Mouse (Mus musculus) central nervous system, embryonic 11.5 days (tissue): Measurements from ENCODE around the gene Olfr731. TPM values are rescaled to one million over a fixed set of nuclear protein-coding genes. Genes with fewer than 3 reads are reported as not detected.

Experiments used
- polyA plus RNA-seq: library from polyadenylated mRNA; depleted of rRNA; stranded (reverse); fragments of >200 nt; gene quantifications from 2 replicates; pipeline ENCODE4 v1.2.3, GENCODE M21; 2012; rRNA removed

Gene Olfr731
- not detected in 2 replicates for polyA plus RNA-seq

DNA sequence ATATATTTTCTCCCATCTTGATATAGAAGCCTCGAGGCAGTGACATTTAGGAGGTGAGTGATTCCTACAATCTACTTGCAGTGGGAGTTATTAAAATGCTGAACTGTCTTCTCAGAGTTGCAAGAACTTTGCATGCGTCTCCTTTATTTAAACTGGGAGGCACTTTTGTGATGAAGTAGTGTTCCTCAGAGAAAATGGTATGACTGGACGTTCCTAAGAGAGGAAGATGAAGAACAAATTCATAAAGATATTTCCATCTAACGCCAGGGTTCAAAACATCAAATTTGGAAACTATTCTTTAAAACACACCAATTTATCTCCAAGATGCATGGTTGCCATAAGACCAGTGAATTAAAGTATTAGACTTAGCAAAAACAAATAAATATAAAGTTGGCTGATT is at the start of gene Olfr731:
Olfr731 (minus strand) TSS at position 101 of the 400 bp plus-strand sequence.

DNA sequence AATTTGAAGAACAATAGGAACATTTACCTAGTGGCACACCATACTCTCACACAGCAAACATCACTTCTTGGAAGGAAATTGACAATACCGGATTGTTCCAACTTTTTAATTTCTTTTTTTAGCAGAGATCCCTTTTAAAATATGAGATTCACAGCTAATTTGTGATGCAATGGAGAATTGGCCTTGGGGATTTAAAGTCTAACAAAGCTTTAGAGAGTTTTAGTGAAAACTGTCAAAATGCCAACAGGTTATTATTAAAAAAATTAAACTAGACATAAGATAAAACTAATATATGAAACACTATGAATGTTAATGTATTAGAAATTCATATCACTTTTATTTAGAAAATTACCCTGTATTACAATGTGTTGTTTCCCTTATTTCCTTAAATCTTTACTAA is 42.4 kb upstream of the Olfr731 start, which contains the start of gene Olfr732:
Olfr732 (minus strand) TSS at position 101 of the 400 bp plus-strand sequence.

DNA sequence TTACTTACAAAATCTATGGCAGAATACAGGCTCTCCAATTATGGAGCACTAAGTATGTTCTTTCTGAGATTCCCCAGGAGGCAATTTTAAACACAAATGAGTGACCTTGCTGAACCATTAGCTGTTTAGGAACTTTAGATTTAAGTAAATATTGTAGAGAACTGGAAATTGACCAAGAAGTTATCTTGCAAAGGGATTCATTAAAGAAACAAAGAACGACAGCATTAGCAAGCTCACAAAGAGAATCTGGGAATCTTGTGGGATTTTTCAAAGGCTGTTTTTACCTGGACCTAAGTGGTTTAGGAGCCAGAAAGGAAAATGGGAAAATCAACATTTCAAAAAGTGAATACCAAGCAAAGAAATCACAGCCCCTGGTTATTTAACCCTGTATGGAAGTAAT is 53.6 kb downstream of the Olfr731 start, which contains the start of gene Olfr730:
Olfr730 (minus strand) TSS at position 101 of the 400 bp plus-strand sequence.

Other genes with a start within 250 kb of the Olfr731 start
- not detected in 2 replicates for gene Olfr725, start 201.5 kb downstream of the Olfr731 start, polyA plus RNA-seq
- not detected in 2 replicates for gene Olfr726, start 150.9 kb downstream of the Olfr731 start, polyA plus RNA-seq
- not detected in 2 replicates for gene Olfr727, start 118.7 kb downstream of the Olfr731 start, polyA plus RNA-seq
- not detected in 2 replicates for gene Olfr728, start 99.2 kb downstream of the Olfr731 start, polyA plus RNA-seq
- not detected in 2 replicates for gene Olfr729, start 89.0 kb downstream of the Olfr731 start, polyA plus RNA-seq
- gene Olfr730, start 53.7 kb downstream of the Olfr731 start, polyA plus RNA-seq = not detected in 2 replicates
- not detected in 2 replicates for gene Olfr732, start 42.3 kb upstream of the Olfr731 start, polyA plus RNA-seq
- not detected in 2 replicates for gene Olfr733, start 59.7 kb upstream of the Olfr731 start, polyA plus RNA-seq
- not detected in 2 replicates for gene Olfr734, start 84.9 kb upstream of the Olfr731 start, polyA plus RNA-seq
- gene Olfr735, start 107.0 kb upstream of the Olfr731 start, polyA plus RNA-seq = not detected in 2 replicates
- gene Tlr11, start 116.0 kb upstream of the Olfr731 start, polyA plus RNA-seq = 0.02 TPM in 1 of 2 replicates, not detected in the other
- not detected in 2 replicates for gene Olfr736, start 139.3 kb upstream of the Olfr731 start, polyA plus RNA-seq
- not detected in 2 replicates for gene Olfr738, start 165.7 kb upstream of the Olfr731 start, polyA plus RNA-seq
- not detected in 2 replicates for gene Olfr739, start 176.8 kb upstream of the Olfr731 start, polyA plus RNA-seq
- gene Olfr740, start 203.7 kb upstream of the Olfr731 start, polyA plus RNA-seq = not detected in 2 replicates
- gene Olfr741, start 230.9 kb upstream of the Olfr731 start, polyA plus RNA-seq = not detected in 2 replicates